ENCODE assay signal across 17 mouse cellular contexts in the genomic region with DNA sequence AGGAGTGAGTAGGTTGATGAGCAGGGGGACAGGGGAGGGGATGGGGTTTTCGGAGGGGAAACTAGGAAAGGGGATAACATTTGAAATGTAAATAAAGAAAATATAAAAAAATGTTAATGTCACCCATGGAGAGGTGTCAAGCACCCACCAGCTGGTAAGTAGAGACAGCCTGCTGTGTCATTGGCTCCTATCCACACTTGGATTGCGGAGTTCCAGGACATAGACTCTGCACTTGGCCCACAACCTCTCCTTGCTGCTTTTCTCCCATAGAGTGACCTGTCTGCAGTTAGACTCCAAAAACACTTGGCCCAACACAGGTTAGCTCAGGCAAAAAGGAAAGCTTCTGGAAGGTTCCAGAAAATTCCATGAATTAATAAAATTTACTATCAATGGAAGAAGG.
A peak's percentile ranks its signal among the peaks of the same experiment; 100 is the strongest.
DNase-seq lines count a peak whose midpoint lies in the region.
"Had no signal": no experiment of that assay in that cellular context is flagged by ENCODE, and none has a peak within 500 bp of the region (broad histone marks: within the 10 kb centered on the region; RNA-seq: fewer than 3 reads in every experiment).

No protein-coding gene starts in this region.

- peak; percentile 10 for DNase-seq in brain, adult 2 months (ENCODE audit: low read depth, low spot score)
- DNase-seq in cerebellum, adult 18-20 months, result peak; percentile 40 to 41
- DNase-seq in cerebellum, adult 9-10 months, result peak; percentile 39
- DNase-seq in cerebellum, postnatal 14 days, result peak; percentile 53 to 62
- DNase-seq in layer of hippocampus, adult 9-10 months (ENCODE audit: low spot score), result no peak
- DNase-seq in kidney, adult 18-20 months, result no peak
- no peak for DNase-seq in kidney, postnatal 14 days
- no peak for DNase-seq in gastrocnemius, postnatal 25 days
- DNase-seq: adrenal gland, adult 8-10 months; adrenal gland, postnatal 25 days; embryo, embryonic 11 days; gastrocnemius, postnatal 10 days; heart, adult 18-20 months; heart, postnatal 10 days; heart, postnatal 36 days; kidney, adult 11 months; kidney, adult 9 months had no signal

Comparison
In these comparisons a context has a peak if more than half of its experiments do, and no peak if none do; other contexts are left out.
1. DNase-seq: peak in brain, adult 2 months (single experiment), cerebellum, adult 18-20 months (2 of 2), cerebellum, adult 9-10 months (single experiment) and cerebellum, postnatal 14 days (2 of 2); none in layer of hippocampus, adult 9-10 months (single experiment), kidney, adult 18-20 months (single experiment), kidney, postnatal 14 days (single experiment) and gastrocnemius, postnatal 25 days (single experiment).